Mouse (Mus musculus) kidney, adult 2 months (tissue): Measurements from ENCODE around the gene Cd101.

ENCODE experiments used
- CTCF ChIP-seq: fragments of 200-500 bp; conservative IDR thresholded peaks from 2 replicates; pipeline ENCODE4 v1.5.1; 2011; ENCODE audit warnings: low read depth, mild to moderate bottlenecking, control low read depth, low read length, moderate library complexity, mixed read lengths; ENCODE audit not compliant: insufficient read depth, insufficient read length
- POLR2A ChIP-seq: fragments of 200-500 bp; IDR thresholded peaks from one replicate; pipeline ENCODE4 v1.6.1; 2011; ENCODE audit warnings: low read depth, low read length, control low read depth

- TF ChIP-seq POLR2A (no peak), CTCF (no peak)
These were observed 25.9 kb upstream of the Cd101 start for GRCm38 (mm10) chr3:101055216-101055615.
